Mouse (Mus musculus) hindbrain, embryonic 14.5 days (tissue): ENCODE results near the gene Gstm3. TPM values are rescaled to one million over a fixed set of nuclear protein-coding genes. Genes with fewer than 3 reads are reported as not detected.
"Not testable (repeated sequence)": the region's sequence is repeated elsewhere in the genome, so short reads cannot be mapped to it uniquely, and the experiment has no call there.

Experiments
- ATAC-seq: fragments of 200-750 bp; cut with Nextera tagmentation; 2 replicates; pipeline ENCODE4 v1.8.0; 2017; ENCODE audit warnings: moderate number of reproducible peaks, mild to moderate bottlenecking, moderate TSS enrichment, moderate library complexity; ENCODE audit not compliant: low FRiP score
- DNase-seq: peaks from one replicate; pipeline ENCODE4 v3.0.0-alpha.2; 2015; ENCODE audit warnings: low spot score
- H3K27ac ChIP-seq: fragments of 300-500 bp; sonication (generic); 2 replicates; pipeline ENCODE4 v1.5.1; 2014; ENCODE audit warnings: mild to moderate bottlenecking, moderate library complexity
- H3K27me3 ChIP-seq: fragments of 300-500 bp; sonication (generic); 2 replicates; pipeline ENCODE4 v1.6.1; 2014; ENCODE audit warnings: mild to moderate bottlenecking, low read length, mixed read lengths; ENCODE audit not compliant: control insufficient read depth, insufficient read depth
- H3K36me3 ChIP-seq: fragments of 300-500 bp; sonication (generic); replicated peaks from 2 replicates; pipeline ENCODE4 v1.6.1; 2014; ENCODE audit not compliant: control insufficient read depth, insufficient read depth
- H3K4me1 ChIP-seq: fragments of 300-500 bp; sonication (generic); replicated peaks from 2 replicates; pipeline ENCODE4 v1.6.1; 2014; ENCODE audit warnings: antibody characterized with exemption, low read length, mixed read lengths; ENCODE audit not compliant: control insufficient read depth, insufficient read depth
- H3K4me2 ChIP-seq: fragments of 300-500 bp; sonication (generic); replicated peaks from 2 replicates; pipeline ENCODE4 v1.6.1; 2014; ENCODE audit warnings: mild to moderate bottlenecking, moderate library complexity
- H3K4me3 ChIP-seq: fragments of 300-500 bp; sonication (generic); replicated peaks from 2 replicates; pipeline ENCODE4 v1.5.1; 2014; ENCODE audit warnings: mild to moderate bottlenecking, low read length
- H3K9ac ChIP-seq: fragments of 300-500 bp; sonication (generic); 2 replicates; pipeline ENCODE4 v1.6.1; 2014
- H3K9me3 ChIP-seq: fragments of 300-500 bp; sonication (generic); 2 replicates; pipeline ENCODE4 v1.6.1; 2016; ENCODE audit warnings: low read length; ENCODE audit not compliant: control insufficient read depth
- WGBS: fragments of 180-500 bp; shearing (Covaris S2); extraction: QIAGEN DNeasy Blood & Tissue Kit; methylation state at CpG from one replicate; pipeline ENCODE4 v1.1.7; 2014; 5-methylcytosine and 5-hydroxymethylcytosine counted together
- polyA plus RNA-seq: library from polyadenylated mRNA; unstranded; fragments of >200 nt; fragmentation: Nextera tagmentation; extraction: Ambion mirVana; gene quantifications from 2 replicates; pipeline ENCODE4 v1.2.1, GENCODE M21; 2014

Gene Gstm3
- polyA plus RNA-seq, 1 experiment from 2014 or later = not detected

DNA sequence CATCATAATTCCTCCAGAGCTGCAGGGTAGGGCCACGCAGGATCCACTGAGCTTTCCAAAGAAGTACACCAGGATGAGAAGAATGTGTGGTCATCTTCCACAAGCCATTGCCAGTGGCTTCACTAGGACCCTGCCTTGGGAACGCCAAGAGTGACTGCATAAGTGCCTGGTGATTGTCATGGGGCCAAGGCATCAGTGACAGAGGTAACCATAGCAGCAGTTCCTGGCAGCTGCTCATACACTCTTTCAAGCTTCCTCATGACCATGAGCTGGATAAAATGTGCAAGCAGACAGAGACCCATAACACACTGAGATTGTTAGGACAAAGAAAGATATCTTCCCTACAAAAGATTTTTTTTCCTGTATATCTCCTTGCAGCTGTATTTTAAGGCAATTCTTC is 41.2 kb upstream of the Gstm3 start:
- no peak overlapping the region for H3K9ac ChIP-seq
- no peak; the same call in 1 of the 2 replicates for ATAC-seq
- H3K27ac ChIP-seq = no peak overlapping the region
- no peaks in the 10 kb centered on the region for H3K27me3 ChIP-seq
- no peaks in the 10 kb centered on the region for H3K36me3 ChIP-seq
- no peaks in the 10 kb centered on the region for H3K9me3 ChIP-seq
- WGBS = 64% methylated on average over 2 of the region's 2 CpGs
- no peak for DNase-seq
- H3K4me1 ChIP-seq = peaks cover 3% of the 10 kb centered on the region; the same call in 1 of the 2 replicates
- no peak overlapping the region for H3K4me2 ChIP-seq
- no peak overlapping the region for H3K4me3 ChIP-seq

GRCm38 (mm10) chr3:108002021-108002420 is 32.9 kb upstream of the Gstm3 start:
- Histone ChIP-seq H3K9ac (no peak overlapping the region), H3K4me3 (no peak overlapping the region), H3K9me3 (no peaks in the 10 kb centered on the region), H3K4me1 (no peaks in the 10 kb centered on the region), H3K4me2 (no peak overlapping the region), H3K27me3 (no peaks in the 10 kb centered on the region), H3K36me3 (no peaks in the 10 kb centered on the region), H3K27ac (no peak overlapping the region)
- WGBS = 81% methylated on average over 8 of the region's 8 CpGs
- DNase-seq (no peak), ATAC-seq (no peak)

DNA sequence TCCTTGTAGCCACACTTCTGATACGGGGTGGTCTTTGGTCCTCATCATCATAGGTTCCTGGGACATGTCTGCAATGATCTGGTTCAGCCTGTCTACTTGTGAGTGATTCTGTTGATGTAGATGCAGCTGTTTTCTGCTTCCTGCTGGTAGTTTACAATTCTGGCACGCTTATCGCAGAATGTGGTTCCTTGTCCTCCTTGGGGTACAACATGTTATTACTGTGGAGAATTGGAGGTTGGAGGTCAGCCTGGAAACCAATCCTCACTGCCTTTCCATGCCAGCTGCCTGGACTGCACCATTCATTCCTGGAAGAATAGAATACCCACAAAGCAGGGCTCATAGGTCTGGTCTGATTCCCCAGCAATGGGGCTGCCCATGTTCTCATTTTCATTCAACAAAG is 30.4 kb upstream of the Gstm3 start:
- no peak overlapping the region; the same call in 1 of the 2 replicates for H3K27ac ChIP-seq
- no peaks in the 10 kb centered on the region for H3K4me1 ChIP-seq
- no peaks in the 10 kb centered on the region for H3K36me3 ChIP-seq
- DNase-seq = no peak
- no peak overlapping the region for H3K9ac ChIP-seq
- H3K27me3 ChIP-seq = no peaks in the 10 kb centered on the region
- no peaks in the 10 kb centered on the region for H3K9me3 ChIP-seq
- no peak for ATAC-seq
- H3K4me2 ChIP-seq = no peak overlapping the region
- no peak overlapping the region for H3K4me3 ChIP-seq
- WGBS = 93% methylated on average over 3 of the region's 3 CpGs

GRCm38 (mm10) chr3:107998591-107998990 is 29.5 kb upstream of the Gstm3 start:
- WGBS = 84% methylated on average over 3 of the region's 3 CpGs
- no peak overlapping the region for H3K4me3 ChIP-seq
- no peaks in the 10 kb centered on the region for H3K27me3 ChIP-seq
- no peak for DNase-seq
- H3K9ac ChIP-seq = no peak overlapping the region
- H3K27ac ChIP-seq = no peak overlapping the region
- H3K36me3 ChIP-seq = no peaks in the 10 kb centered on the region
- H3K4me2 ChIP-seq = no peak overlapping the region
- no peaks in the 10 kb centered on the region for H3K9me3 ChIP-seq
- H3K4me1 ChIP-seq = no peaks in the 10 kb centered on the region
- ATAC-seq = no peak

GRCm38 (mm10) chr3:107996576-107996975 is 27.5 kb upstream of the Gstm3 start:
- H3K36me3 ChIP-seq = no peaks in the 10 kb centered on the region
- H3K4me1 ChIP-seq = no peaks in the 10 kb centered on the region
- WGBS = 84% methylated on average over 4 of the region's 4 CpGs
- no peaks in the 10 kb centered on the region for H3K9me3 ChIP-seq
- no peak overlapping the region for H3K27ac ChIP-seq
- DNase-seq (no peak), ATAC-seq (no peak)
- H3K4me3 ChIP-seq = no peak overlapping the region
- H3K4me2 ChIP-seq = no peak overlapping the region
- no peaks in the 10 kb centered on the region for H3K27me3 ChIP-seq
- no peak overlapping the region for H3K9ac ChIP-seq

DNA sequence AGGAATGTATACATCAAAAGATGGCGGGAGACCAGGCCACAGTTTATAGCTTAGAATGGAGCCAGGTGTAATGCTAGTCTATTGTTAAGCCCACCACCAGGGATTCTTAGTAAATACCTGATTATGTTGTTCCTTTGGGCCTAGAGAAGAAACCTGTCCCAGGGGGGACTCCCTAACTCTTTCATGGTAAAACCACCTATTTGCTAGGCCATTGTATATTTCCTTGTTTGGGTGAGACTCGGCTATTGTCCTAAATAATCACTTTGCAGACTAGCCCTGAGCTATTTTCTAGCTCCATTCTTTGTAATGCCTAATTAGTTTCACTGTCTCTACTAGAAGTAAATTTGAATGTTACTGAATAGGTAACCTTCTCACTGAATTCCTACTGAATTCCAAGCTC is 26.9 kb upstream of the Gstm3 start:
- not testable (repeated sequence) for H3K9ac ChIP-seq, DNase-seq, H3K36me3 ChIP-seq, H3K4me2 ChIP-seq, H3K27ac ChIP-seq, H3K4me1 ChIP-seq, H3K4me3 ChIP-seq, H3K9me3 ChIP-seq, ATAC-seq, H3K27me3 ChIP-seq
- 70% methylated on average over 2 of the region's 2 CpGs for WGBS

- WGBS = 69% methylated on average over 8 of the region's 8 CpGs
- Histone ChIP-seq H3K4me3 (no peak within 1 kb of the TSS), H3K36me3 (no peaks in the 10 kb centered on the region), H3K27ac (no peak within 1 kb of the TSS), H3K9me3 (no peaks in the 10 kb centered on the region), H3K27me3 (no peaks in the 10 kb centered on the region), H3K4me2 (no peak within 1 kb of the TSS), H3K9ac (no peak within 1 kb of the TSS), H3K4me1 (no peaks in the 10 kb centered on the region)
- no peak for DNase-seq
- ATAC-seq = no peak
Observed at GRCm38 (mm10) chr3:107986041-107986562, 17.0 kb upstream of the Gstm3 start, which contains the start of gene Gstm2. Gene Gstm2, minus strand, starts transcription at chr3:107986453.

- H3K4me1 ChIP-seq, H3K27me3 ChIP-seq, H3K9me3 ChIP-seq, H3K27ac ChIP-seq, H3K4me3 ChIP-seq, DNase-seq, ATAC-seq, H3K4me2 ChIP-seq, H3K36me3 ChIP-seq, H3K9ac ChIP-seq: not testable (repeated sequence)
- WGBS = 94% methylated on average over 2 of the region's 2 CpGs
Observed at GRCm38 (mm10) chr3:107985141-107985540, 16.1 kb upstream of the Gstm3 start.

DNA sequence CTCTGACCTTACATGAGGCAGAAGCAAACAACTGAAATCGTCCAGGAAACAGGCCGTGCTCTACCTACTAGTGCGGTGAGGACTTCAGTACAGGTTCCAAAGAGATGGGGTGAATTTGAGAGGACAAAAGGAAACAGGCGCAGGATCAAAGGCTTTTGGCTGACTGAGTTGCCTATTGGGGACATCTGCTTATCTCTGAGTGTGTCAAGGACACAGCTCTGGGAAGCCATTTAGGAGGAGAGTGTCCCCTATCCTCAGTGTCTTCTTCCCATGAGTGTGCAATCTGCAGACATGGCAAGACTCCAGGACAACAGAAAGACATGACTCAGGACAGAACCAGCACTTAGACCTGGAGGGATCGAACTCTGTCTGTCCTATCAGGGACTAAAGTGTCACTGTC is 15.4 kb upstream of the Gstm3 start:
- Histone ChIP-seq H3K27ac (no peak overlapping the region), H3K4me1 (no peaks in the 10 kb centered on the region), H3K9ac (no peak overlapping the region), H3K4me3 (no peak overlapping the region), H3K4me2 (no peak overlapping the region), H3K27me3 (no peaks in the 10 kb centered on the region), H3K36me3 (no peaks in the 10 kb centered on the region), H3K9me3 (no peaks in the 10 kb centered on the region)
- no peak for DNase-seq
- WGBS = 88% methylated on average over 5 of the region's 5 CpGs
- ATAC-seq = no peak

- Histone ChIP-seq H3K4me3 (no peak overlapping the region), H3K27me3 (no peaks in the 10 kb centered on the region), H3K27ac (no peak overlapping the region), H3K4me1 (no peaks in the 10 kb centered on the region), H3K36me3 (no peaks in the 10 kb centered on the region), H3K4me2 (no peak overlapping the region), H3K9ac (no peak overlapping the region), H3K9me3 (no peaks in the 10 kb centered on the region)
- DNase-seq (no peak), ATAC-seq (no peak)
- WGBS = 73% methylated on average over 3 of the region's 3 CpGs
Observed at GRCm38 (mm10) chr3:107983771-107984170, 14.7 kb upstream of the Gstm3 start.
